ENCODE assay signal across 14 mouse cellular contexts in the genomic region with DNA sequence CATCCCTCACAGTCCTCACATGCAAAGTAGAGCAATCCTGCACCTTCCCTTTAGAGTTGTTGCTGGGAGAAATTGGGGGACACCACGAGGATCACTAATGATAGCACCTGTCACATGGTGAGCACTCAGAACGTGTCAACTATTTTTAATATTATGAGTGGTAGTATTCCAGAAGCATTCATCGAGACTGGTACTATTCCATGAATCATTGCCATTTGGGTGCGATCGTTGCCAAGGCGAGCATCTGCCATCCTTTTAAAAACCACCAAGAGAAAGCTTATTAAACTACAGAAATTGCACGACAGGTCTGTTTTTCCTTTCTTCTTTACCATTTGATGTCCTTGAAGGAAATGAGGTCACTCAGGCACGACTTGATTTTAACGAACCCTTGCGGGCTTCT.
DNase-seq lines count a peak whose midpoint lies in the region; ATAC-seq and TF ChIP-seq lines count a peak whose summit lies in the region.
"Had no signal": no experiment of that assay in that cellular context is flagged by ENCODE, and none has a peak within 500 bp of the region (broad histone marks: within the 10 kb centered on the region; RNA-seq: fewer than 3 reads in every experiment).

No protein-coding gene starts in this region.

- TF ChIP-seq CTCF in hindbrain, postnatal 0 days (IDR thresholded peaks at IDR 0.05; ENCODE audit: low read depth): no peak

- H3K4me2 ChIP-seq in hindbrain, postnatal 0 days (ENCODE audit: low read depth, low read length): no peak overlapping the region
- H3K4me2 ChIP-seq in liver, embryonic 11.5 days: no peak overlapping the region
- H3K4me2 ChIP-seq: heart, embryonic 13.5 days; liver, embryonic 12.5 days; neural tube, embryonic 15.5 days had no signal

- no peak overlapping the region for H3K27ac ChIP-seq in hindbrain, postnatal 0 days
- no peak overlapping the region for H3K27ac ChIP-seq in liver, embryonic 11.5 days (ENCODE audit: low read depth, low read length)
- H3K27ac ChIP-seq: heart, embryonic 13.5 days; liver, embryonic 12.5 days; neural tube, embryonic 15.5 days had no signal

- H3K9ac ChIP-seq in hindbrain, postnatal 0 days (replicated peaks; ENCODE audit: low read length): no peak overlapping the region
- H3K9ac ChIP-seq in liver, embryonic 11.5 days (ENCODE audit: low read depth, low read length): no peak overlapping the region
- H3K9ac ChIP-seq: heart, embryonic 13.5 days; liver, embryonic 12.5 days; neural tube, embryonic 15.5 days had no signal

- H3K9me3 ChIP-seq in hindbrain, postnatal 0 days (ENCODE audit: low read length): no peaks in the 10 kb centered on the region
- no peaks in the 10 kb centered on the region for H3K9me3 ChIP-seq in liver, embryonic 11.5 days (ENCODE audit: control insufficient read depth, low read length)
- H3K9me3 ChIP-seq: heart, embryonic 13.5 days; liver, embryonic 12.5 days; neural tube, embryonic 15.5 days had no signal

- H3K36me3 ChIP-seq in hindbrain, postnatal 0 days (ENCODE audit: insufficient read depth, low read length): no peaks in the 10 kb centered on the region
- no peaks in the 10 kb centered on the region for H3K36me3 ChIP-seq in liver, embryonic 11.5 days (ENCODE audit: control insufficient read depth, insufficient read depth, low read length)
- H3K36me3 ChIP-seq: heart, embryonic 13.5 days; liver, embryonic 12.5 days; neural tube, embryonic 15.5 days had no signal

- ATAC-seq in hindbrain, postnatal 0 days: no peak
- no peak for ATAC-seq in erythroblast, adult 5-6 weeks (replicated peaks; ENCODE audit: low FRiP score, poor library complexity, severe bottlenecking)
- ATAC-seq in liver, embryonic 11.5 days (replicated peaks; ENCODE audit: low FRiP score): no peak
- ATAC-seq: liver, embryonic 12.5 days; midbrain, embryonic 16.5 days had no signal

- DNase-seq in cerebellum, adult 18-20 months: peak; percentile 51 to 58
- peak; percentile 71 to 74 for DNase-seq in cerebellum, postnatal 14 days
- DNase-seq in layer of hippocampus, adult 9-10 months (ENCODE audit: low spot score): peak; percentile 89
- peak; percentile 48 for DNase-seq in right cerebral cortex, postnatal 14 days
- no peak for DNase-seq in hindbrain, postnatal 0 days (ENCODE audit: low spot score)
- DNase-seq in liver, embryonic 11.5 days (ENCODE audit: low spot score): no peak
- DNase-seq: kidney, postnatal 25 days; lung, postnatal 36 days; thymus, postnatal 36 days had no signal

- H3K4me3 ChIP-seq in hindbrain, postnatal 0 days (ENCODE audit: low read length): no peak overlapping the region
- no peak overlapping the region for H3K4me3 ChIP-seq in liver, embryonic 11.5 days (ENCODE audit: low read depth, low read length)
- H3K4me3 ChIP-seq: heart, embryonic 13.5 days; liver, embryonic 12.5 days; neural tube, embryonic 15.5 days had no signal

- WGBS in hindbrain, postnatal 0 days: 69% methylated on average over 10 of the region's 10 CpGs
- WGBS in liver, embryonic 11.5 days: 83% methylated on average over 10 of the region's 10 CpGs

- H3K4me1 ChIP-seq in hindbrain, postnatal 0 days (ENCODE audit: insufficient read depth, low read length): no peaks in the 10 kb centered on the region
- H3K4me1 ChIP-seq in liver, embryonic 11.5 days (replicated peaks; ENCODE audit: control insufficient read depth, insufficient read depth, low read length): no peaks in the 10 kb centered on the region
- H3K4me1 ChIP-seq: heart, embryonic 13.5 days; liver, embryonic 12.5 days; neural tube, embryonic 15.5 days had no signal

- H3K27me3 ChIP-seq in hindbrain, postnatal 0 days (ENCODE audit: insufficient read depth, low read length): no peaks in the 10 kb centered on the region
- no peaks in the 10 kb centered on the region for H3K27me3 ChIP-seq in liver, embryonic 11.5 days (replicated peaks; ENCODE audit: control insufficient read depth, insufficient read depth, low read length)
- H3K27me3 ChIP-seq: heart, embryonic 13.5 days; liver, embryonic 12.5 days; neural tube, embryonic 15.5 days had no signal

Comparison
In these comparisons a context has a peak if more than half of its experiments do, and no peak if none do; other contexts are left out.
1. DNase-seq: peak in cerebellum, adult 18-20 months (2 of 2), cerebellum, postnatal 14 days (2 of 2), layer of hippocampus, adult 9-10 months (single experiment) and right cerebral cortex, postnatal 14 days (single experiment); none in hindbrain, postnatal 0 days (single experiment) and liver, embryonic 11.5 days (single experiment).